Mouse (Mus musculus) liver, embryonic 13.5 days (tissue): Measurements from ENCODE around the gene Gng2. TPM values are rescaled to one million over a fixed set of nuclear protein-coding genes. Genes with fewer than 3 reads are reported as not detected.

Source experiments
- ATAC-seq: fragments of 200-750 bp; cut with Nextera tagmentation; 2 replicates; pipeline ENCODE4 v1.8.0; 2017; ENCODE audit warnings: low read depth, mild to moderate bottlenecking, moderate number of reproducible peaks, moderate library complexity
- DNase-seq: peaks from one replicate; pipeline ENCODE4 v3.0.0; 2022
- H3K27ac ChIP-seq: fragments of 300-500 bp; sonication (generic); 2 replicates; pipeline ENCODE4 v1.5.1; 2015; ENCODE audit warnings: moderate library complexity, mild to moderate bottlenecking, inconsistent platforms
- H3K27me3 ChIP-seq: fragments of 300-500 bp; sonication (generic); 2 replicates; pipeline ENCODE4 v1.6.1; 2015; ENCODE audit warnings: mild to moderate bottlenecking, inconsistent platforms
- H3K36me3 ChIP-seq: fragments of 300-500 bp; sonication (generic); 2 replicates; pipeline ENCODE4 v1.6.1; 2015; ENCODE audit warnings: mild to moderate bottlenecking, inconsistent platforms
- H3K4me1 ChIP-seq: fragments of 300-500 bp; sonication (generic); replicated peaks from 2 replicates; pipeline ENCODE4 v1.6.1; 2015; ENCODE audit warnings: inconsistent platforms
- H3K4me2 ChIP-seq: fragments of 300-500 bp; sonication (generic); 2 replicates; pipeline ENCODE4 v1.6.1; 2015; ENCODE audit warnings: inconsistent platforms, mild to moderate bottlenecking, moderate library complexity
- H3K4me3 ChIP-seq: fragments of 300-500 bp; sonication (generic); replicated peaks from 2 replicates; pipeline ENCODE4 v1.5.1; 2015; ENCODE audit warnings: mild to moderate bottlenecking, inconsistent platforms
- H3K9ac ChIP-seq: fragments of 300-500 bp; sonication (generic); 2 replicates; pipeline ENCODE4 v1.6.1; 2015; ENCODE audit warnings: mild to moderate bottlenecking, inconsistent platforms
- H3K9me3 ChIP-seq: fragments of 300-500 bp; sonication (generic); replicated peaks from 2 replicates; pipeline ENCODE4 v1.6.1; 2016; ENCODE audit warnings: inconsistent platforms
- WGBS: fragments of 180-500 bp; shearing (Covaris S2); methylation state at CpG from one replicate; pipeline ENCODE4 v1.1.7; 2015; ENCODE audit not compliant: insufficient replicate concordance; 5-methylcytosine and 5-hydroxymethylcytosine counted together
- polyA plus RNA-seq: library from polyadenylated mRNA; unstranded; fragments of >200 nt; fragmentation: Nextera tagmentation; extraction: Ambion mirVana; gene quantifications from 2 replicates; pipeline ENCODE4 v1.2.1, GENCODE M21; 2015

Gng2 gene
- polyA plus RNA-seq, 1 experiment from 2014 or later = 8.8 TPM

DNA sequence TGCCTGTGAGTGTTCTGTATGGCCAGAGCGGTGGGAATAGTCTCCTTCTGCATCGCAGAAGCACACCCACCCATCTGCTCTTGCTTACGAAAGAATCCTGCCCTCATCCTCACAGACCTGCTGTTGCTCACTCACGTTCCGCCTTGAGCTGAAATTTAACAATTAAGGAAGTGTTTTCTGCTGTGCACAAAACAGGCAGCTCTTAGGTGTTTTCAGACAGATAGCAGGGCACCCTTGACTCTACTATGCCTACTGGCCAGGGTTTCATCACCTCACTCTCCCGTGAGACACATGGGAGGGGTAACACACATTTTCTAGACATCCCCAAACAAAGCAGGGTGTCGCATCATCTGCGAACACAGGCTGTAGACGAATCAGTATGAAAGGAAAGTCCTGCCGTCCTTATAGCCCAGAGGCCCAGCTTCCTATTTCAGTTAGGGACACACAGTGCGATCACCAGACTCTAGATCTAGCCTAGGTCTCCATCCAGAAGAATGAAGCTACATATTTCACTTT is 2.4 kb downstream of the Gng2 start:
- 25% methylated on average over 11 of the region's 11 CpGs for WGBS
- H3K27me3 ChIP-seq = peaks cover 29% of the 10 kb centered on the region
- H3K27ac ChIP-seq = no peak overlapping the region
- DNase-seq (no peak), ATAC-seq (no peak)
- peak overlapping the region; percentile 36 for H3K4me2 ChIP-seq
- H3K36me3 ChIP-seq = no peaks in the 10 kb centered on the region
- no peak overlapping the region for H3K9ac ChIP-seq
- H3K4me3 ChIP-seq = no peak overlapping the region
- no peaks in the 10 kb centered on the region for H3K9me3 ChIP-seq
- H3K4me1 ChIP-seq = peaks cover 25% of the 10 kb centered on the region

DNA sequence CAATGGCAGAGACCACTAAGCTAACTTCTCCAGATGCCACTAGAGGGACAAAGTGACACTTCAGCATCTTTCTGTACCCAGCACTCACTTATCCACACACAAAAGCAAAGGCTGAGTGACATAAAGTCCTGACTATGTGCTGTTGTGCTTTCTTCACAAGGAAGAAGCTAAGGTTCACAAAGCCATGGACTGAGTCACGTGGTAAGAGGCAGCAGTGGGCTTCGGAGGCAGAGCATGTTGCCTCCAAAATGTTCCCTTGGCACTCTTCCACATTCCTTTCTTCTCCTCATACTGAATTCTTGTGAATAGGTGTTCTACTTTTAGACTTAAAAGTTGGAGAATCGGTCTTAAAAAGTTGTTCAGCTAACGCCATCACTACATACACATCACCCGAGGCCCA is 3.0 kb downstream of the Gng2 start:
- no peak overlapping the region for H3K27ac ChIP-seq

DNA sequence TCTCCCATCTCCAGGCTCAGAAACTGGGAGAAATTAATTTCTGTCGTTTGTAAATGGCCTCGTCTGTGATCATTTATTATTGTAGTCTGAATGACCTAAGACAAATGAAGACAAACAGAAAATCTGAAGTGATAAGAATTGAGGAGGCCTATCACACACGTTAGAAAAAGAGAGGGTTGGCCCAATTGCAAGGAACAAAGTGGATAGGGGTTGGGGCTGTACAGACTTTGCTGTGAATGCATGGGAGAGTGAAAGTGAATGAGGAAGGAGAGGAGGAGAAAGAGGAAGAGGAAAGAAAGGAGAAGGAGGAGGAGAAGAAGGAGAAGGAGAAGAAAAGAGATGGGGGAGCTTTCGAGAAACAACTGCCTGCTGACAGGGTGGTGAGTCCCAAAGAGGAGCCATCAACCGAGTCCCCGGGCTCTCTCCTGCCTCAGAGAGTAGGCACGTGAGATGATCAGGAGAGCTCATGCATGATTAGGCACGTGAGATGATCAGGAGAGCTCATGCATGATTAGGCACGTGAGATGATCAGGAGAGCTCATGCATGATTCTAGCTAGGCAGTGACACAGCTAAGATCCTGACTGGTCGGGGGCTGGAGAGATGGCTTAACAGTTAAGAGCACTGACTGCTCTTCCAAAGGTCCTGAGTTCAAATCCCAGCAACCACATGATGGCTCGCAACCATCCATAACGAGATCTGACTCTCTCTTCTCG is 5.0 kb downstream of the Gng2 start:
- peaks cover 22% of the 10 kb centered on the region for H3K4me1 ChIP-seq
- 36% methylated on average over 13 of the region's 13 CpGs for WGBS
- no peak for DNase-seq
- H3K9me3 ChIP-seq = no peaks in the 10 kb centered on the region
- ATAC-seq = no peak
- H3K4me2 ChIP-seq = no peak overlapping the region
- H3K36me3 ChIP-seq = no peaks in the 10 kb centered on the region
- H3K27me3 ChIP-seq = peaks cover 13% of the 10 kb centered on the region
- H3K27ac ChIP-seq = no peak overlapping the region
- H3K4me3 ChIP-seq = no peak overlapping the region
- no peak overlapping the region for H3K9ac ChIP-seq

More for the DNA sequence above, 3.0 kb downstream of the Gng2 start:
- no peak for ATAC-seq
- no peak for DNase-seq
- 64% methylated on average over 5 of the region's 5 CpGs for WGBS
- Histone ChIP-seq H3K4me1 (peaks cover 25% of the 10 kb centered on the region), H3K4me2 (no peak overlapping the region), H3K36me3 (no peaks in the 10 kb centered on the region), H3K27me3 (peaks cover 26% of the 10 kb centered on the region), H3K9me3 (no peaks in the 10 kb centered on the region), H3K9ac (no peak overlapping the region), H3K4me3 (no peak overlapping the region)

GRCm38 (mm10) chr14:19970845-19971244 is 6.6 kb downstream of the Gng2 start:
- DNase-seq (no peak), ATAC-seq (peak; percentile 41; the same call in 1 of the 2 replicates)
- WGBS = 4% methylated on average over 3 of the region's 3 CpGs

GRCm38 (mm10) chr14:19970106-19970785 is 7.2 kb downstream of the Gng2 start:
- Histone ChIP-seq H3K27me3 (peaks cover 5% of the 10 kb centered on the region; the same call in 1 of the 2 replicates), H3K27ac (no peak overlapping the region), H3K4me2 (no peak overlapping the region), H3K36me3 (no peaks in the 10 kb centered on the region), H3K4me3 (no peak overlapping the region), H3K4me1 (peaks cover 11% of the 10 kb centered on the region), H3K9ac (no peak overlapping the region), H3K9me3 (no peaks in the 10 kb centered on the region)
- DNase-seq = no peak
- no peak for ATAC-seq
- WGBS = 46% methylated on average over 6 of the region's 6 CpGs

More at GRCm38 (mm10) chr14:19970845-19971244, 6.6 kb downstream of the Gng2 start:
- Histone ChIP-seq H3K36me3 (no peaks in the 10 kb centered on the region), H3K9me3 (no peaks in the 10 kb centered on the region), H3K27me3 (peaks cover 6% of the 10 kb centered on the region; the same call in 1 of the 2 replicates), H3K27ac (no peak overlapping the region), H3K4me3 (no peak overlapping the region), H3K4me2 (no peak overlapping the region), H3K9ac (no peak overlapping the region), H3K4me1 (peaks cover 11% of the 10 kb centered on the region)

DNA sequence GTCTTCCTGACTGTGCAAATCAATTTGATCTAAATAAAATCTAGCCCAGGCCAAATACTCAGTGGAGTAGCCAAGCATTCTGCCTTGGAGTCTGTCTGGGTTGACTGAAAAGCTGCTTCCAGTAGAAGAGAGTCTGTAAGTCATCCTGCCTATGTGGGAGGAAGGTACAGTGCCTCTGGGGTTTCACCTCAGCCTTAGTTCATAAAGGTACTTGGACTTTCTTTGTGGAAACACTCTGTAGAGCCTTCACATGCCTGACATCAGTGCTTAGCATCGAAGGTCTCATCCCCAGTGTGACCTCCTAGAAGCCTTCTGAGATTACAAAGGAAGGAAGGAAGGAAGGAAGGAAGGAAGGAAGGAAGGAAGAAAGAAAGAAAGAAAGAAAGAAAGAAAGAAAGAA is 7.9 kb downstream of the Gng2 start:
- peaks cover 11% of the 10 kb centered on the region for H3K4me1 ChIP-seq
- no peak overlapping the region for H3K4me3 ChIP-seq
- WGBS = 41% methylated on average over 1 of the region's 1 CpGs
- no peaks in the 10 kb centered on the region for H3K9me3 ChIP-seq
- no peak for ATAC-seq
- no peaks in the 10 kb centered on the region for H3K27me3 ChIP-seq
- H3K4me2 ChIP-seq = no peak overlapping the region
- no peak for DNase-seq
- H3K9ac ChIP-seq = no peak overlapping the region
- no peaks in the 10 kb centered on the region for H3K36me3 ChIP-seq
- H3K27ac ChIP-seq = no peak overlapping the region

GRCm38 (mm10) chr14:19969011-19969521 is 8.4 kb downstream of the Gng2 start:
- Histone ChIP-seq H3K4me3 (no peak overlapping the region), H3K36me3 (no peaks in the 10 kb centered on the region), H3K4me2 (peak overlapping the region; percentile 15; the same call in 1 of the 2 replicates), H3K27me3 (no peaks in the 10 kb centered on the region), H3K27ac (no peak overlapping the region), H3K9ac (no peak overlapping the region), H3K9me3 (no peaks in the 10 kb centered on the region), H3K4me1 (peaks cover 11% of the 10 kb centered on the region)
- 29% methylated on average over 5 of the region's 5 CpGs for WGBS
- ATAC-seq = no peak
- DNase-seq = no peak

DNA sequence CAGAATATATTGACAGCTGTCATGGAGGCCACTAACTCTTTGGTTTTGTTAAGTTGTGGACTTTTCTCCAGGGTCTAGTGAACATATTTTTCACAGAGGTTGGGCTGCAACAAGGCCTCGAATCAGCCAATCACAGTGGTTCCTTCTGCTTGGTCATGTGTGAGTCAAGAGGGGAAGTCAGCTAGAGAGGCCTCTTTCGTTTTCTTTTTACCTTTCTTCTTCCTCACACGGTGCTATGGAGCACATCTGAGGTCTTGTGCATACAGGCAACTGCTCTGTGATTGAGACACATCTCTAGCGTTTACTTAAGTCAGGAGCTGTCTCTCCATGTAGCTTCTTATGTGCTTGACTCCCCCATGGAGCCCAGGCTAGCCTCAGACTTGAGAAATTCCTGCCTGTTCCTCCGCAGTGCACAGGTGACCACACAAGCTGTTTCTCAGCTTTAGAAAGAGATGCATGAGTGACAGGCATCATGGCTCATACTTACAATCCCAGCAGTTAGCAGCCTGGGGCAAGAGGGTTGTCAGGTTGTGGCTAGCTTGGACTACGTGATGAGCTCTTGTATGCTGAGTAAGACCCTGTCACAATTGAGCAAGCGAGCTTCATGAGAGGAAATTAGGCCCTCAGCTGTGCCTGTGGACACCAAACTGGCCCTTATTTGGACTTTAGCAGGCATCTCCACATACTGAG is 9.0 kb downstream of the Gng2 start:
- 38% methylated on average over 7 of the region's 7 CpGs for WGBS
- peak overlapping the region; percentile 15; the same call in 1 of the 2 replicates for H3K4me2 ChIP-seq
- H3K4me3 ChIP-seq = no peak overlapping the region
- H3K27me3 ChIP-seq = no peaks in the 10 kb centered on the region
- no peaks in the 10 kb centered on the region for H3K9me3 ChIP-seq
- H3K4me1 ChIP-seq = peaks cover 11% of the 10 kb centered on the region
- DNase-seq (no peak), ATAC-seq (no peak)
- no peaks in the 10 kb centered on the region for H3K36me3 ChIP-seq
- H3K27ac ChIP-seq = no peak overlapping the region; the same call in 1 of the 2 replicates
- no peak overlapping the region for H3K9ac ChIP-seq

GRCm38 (mm10) chr14:19967482-19967881 is 9.9 kb downstream of the Gng2 start:
- WGBS = 74% methylated on average over 8 of the region's 8 CpGs
- H3K36me3 ChIP-seq = no peaks in the 10 kb centered on the region

DNA sequence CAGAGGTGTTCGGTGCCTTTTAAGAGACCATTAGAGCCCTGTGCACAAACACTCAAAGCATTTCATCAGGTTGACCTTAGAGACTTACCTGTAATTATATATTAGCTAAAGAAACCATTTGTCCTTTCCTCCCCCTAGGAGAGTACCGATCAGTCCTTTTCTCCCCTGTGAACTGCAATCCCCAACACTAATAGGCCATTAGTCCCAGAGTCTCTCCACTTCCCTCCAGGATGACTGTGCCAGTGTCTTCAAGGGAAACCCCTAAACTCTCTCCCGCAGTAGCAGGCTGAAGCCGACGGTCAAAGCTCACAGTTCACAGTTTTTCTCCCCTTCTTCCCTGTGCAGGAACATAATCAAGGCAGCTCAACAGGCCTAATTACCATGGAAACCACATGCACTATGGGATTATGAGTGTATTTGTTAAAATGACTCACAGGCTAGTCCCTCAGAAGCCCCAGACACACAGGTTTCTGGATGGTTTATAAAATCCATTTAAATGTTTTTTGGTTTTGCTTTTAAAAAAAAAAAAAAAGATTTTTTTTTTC is 13.4 kb downstream of the Gng2 start:
- Histone ChIP-seq H3K27ac (no peak overlapping the region), H3K4me3 (no peak overlapping the region), H3K9ac (no peak overlapping the region), H3K4me1 (no peaks in the 10 kb centered on the region; the same call in 1 of the 2 replicates), H3K36me3 (no peaks in the 10 kb centered on the region), H3K9me3 (no peaks in the 10 kb centered on the region), H3K4me2 (no peak overlapping the region), H3K27me3 (no peaks in the 10 kb centered on the region)
- DNase-seq (no peak), ATAC-seq (no peak)
- 71% methylated on average over 5 of the region's 5 CpGs for WGBS

More at GRCm38 (mm10) chr14:19967482-19967881, 9.9 kb downstream of the Gng2 start:
- Histone ChIP-seq H3K9ac (no peak overlapping the region), H3K4me3 (no peak overlapping the region), H3K9me3 (no peaks in the 10 kb centered on the region), H3K4me1 (peaks cover 11% of the 10 kb centered on the region), H3K27ac (no peak overlapping the region), H3K27me3 (no peaks in the 10 kb centered on the region), H3K4me2 (no peak overlapping the region)
- ATAC-seq = no peak
- no peak for DNase-seq
